Mouse (Mus musculus) CH12.LX (cell line): ENCODE data around the gene Efcab5.

Source experiments
- CHD2 ChIP-seq: IDR thresholded peaks from 2 replicates; pipeline ENCODE4 v1.6.1; 2011; ENCODE audit warnings: low read length, improper control_type of control experiment
- CTCF ChIP-seq, 2 experiments: IDR thresholded peaks in 1 of 2; conservative IDR thresholded peaks in 1 of 2; 2 replicates each; pipeline ENCODE4 v1.5.1; 2011 to 2012; ENCODE audit warnings: low read depth in 2 of 2, low read length in 2 of 2, improper control_type of control experiment in 1 of 2, inconsistent platforms in 1 of 2, mild to moderate bottlenecking in 1 of 2, moderate library complexity in 1 of 2
- EP300 ChIP-seq: IDR thresholded peaks from 2 replicates; pipeline ENCODE4 v1.6.1; 2011; ENCODE audit warnings: low read length, improper control_type of control experiment
- JUND ChIP-seq: conservative IDR thresholded peaks from 2 replicates; pipeline ENCODE4 v1.6.1; 2011; ENCODE audit warnings: low read depth, low read length, improper control_type of control experiment
- MAFK ChIP-seq: IDR thresholded peaks from 2 replicates; pipeline ENCODE4 v1.6.1; 2011; ENCODE audit warnings: low read length, improper control_type of control experiment; ENCODE audit not compliant: insufficient replicate concordance
- MAX ChIP-seq: IDR thresholded peaks from 2 replicates; pipeline ENCODE4 v1.6.1; 2011; ENCODE audit warnings: low read length, improper control_type of control experiment
- MYC ChIP-seq: IDR thresholded peaks from 2 replicates; pipeline ENCODE4 v1.6.1; 2011; ENCODE audit warnings: low read depth, mild to moderate bottlenecking, improper control_type of control experiment, low read length
- NELFE ChIP-seq: IDR thresholded peaks from 2 replicates; pipeline ENCODE4 v1.6.1; 2011; ENCODE audit warnings: low read depth, low read length, improper control_type of control experiment
- USF1 ChIP-seq: IDR thresholded peaks from 2 replicates; pipeline ENCODE4 v1.6.1; 2014; ENCODE audit warnings: low read depth, mild to moderate bottlenecking, inconsistent platforms, low read length, improper control_type of control experiment

GRCm38 (mm10) chr11:77180886-77181285 lies 7.9 kb downstream of the Efcab5 start:
- TF ChIP-seq CTCF (conservative IDR thresholded peaks at IDR 0.05 in 1 of 2, IDR thresholded peaks at IDR 0.05 in 1 of 2; ENCODE audit: low read depth in 2 of 2, low read length in 2 of 2) (no peak), CHD2 (no peak), USF1 (no peak), EP300 (peak; percentile 44; the same call in 1 of the 2 replicates), MAFK (no peak), MYC (no peak), MAX (no peak), NELFE (no peak), JUND (no peak)
